Mouse (Mus musculus) neural tube, embryonic 14.5 days (tissue): ENCODE results near the gene Slc2a2. TPM values are rescaled to one million over a fixed set of nuclear protein-coding genes. Genes with fewer than 3 reads are reported as not detected.

Source experiments
- ATAC-seq: fragments of 200-750 bp; cut with Nextera tagmentation; 2 replicates; pipeline ENCODE4 v1.8.0; 2017; ENCODE audit warnings: low read depth, mild to moderate bottlenecking, moderate TSS enrichment, moderate library complexity
- H3K27ac ChIP-seq: fragments of 300-500 bp; sonication (generic); 2 replicates; pipeline ENCODE4 v1.5.1; 2014; ENCODE audit warnings: low read depth, mild to moderate bottlenecking, control low read depth, low read length, moderate library complexity, mixed read lengths
- H3K27me3 ChIP-seq: fragments of 300-500 bp; sonication (generic); 2 replicates; pipeline ENCODE4 v1.6.1; 2014; ENCODE audit warnings: low read length; ENCODE audit not compliant: control insufficient read depth, insufficient read depth
- H3K36me3 ChIP-seq: fragments of 300-500 bp; sonication (generic); 2 replicates; pipeline ENCODE4 v1.6.1; 2014; ENCODE audit warnings: low read length, mixed read lengths; ENCODE audit not compliant: control insufficient read depth, insufficient read depth
- H3K4me1 ChIP-seq: fragments of 300-500 bp; sonication (generic); 2 replicates; pipeline ENCODE4 v1.6.1; 2014; ENCODE audit warnings: low read length; ENCODE audit not compliant: control insufficient read depth, insufficient read depth
- H3K4me2 ChIP-seq: fragments of 300-500 bp; sonication (generic); 2 replicates; pipeline ENCODE4 v1.6.1; 2014; ENCODE audit warnings: mild to moderate bottlenecking, low read depth, low read length, control low read depth
- H3K4me3 ChIP-seq: fragments of 300-500 bp; sonication (generic); 2 replicates; pipeline ENCODE4 v1.5.1; 2014; ENCODE audit warnings: low read depth, low read length, control low read depth, mixed read lengths
- H3K9ac ChIP-seq: fragments of 300-500 bp; sonication (generic); replicated peaks from 2 replicates; pipeline ENCODE4 v1.6.1; 2014; ENCODE audit warnings: low read depth, mild to moderate bottlenecking, control low read depth, low read length, mixed read lengths
- H3K9me3 ChIP-seq: fragments of 300-500 bp; sonication (generic); 2 replicates; pipeline ENCODE4 v1.6.1; 2016; ENCODE audit warnings: low read length; ENCODE audit not compliant: control insufficient read depth
- WGBS: fragments of 180-500 bp; shearing (Covaris S2); extraction: QIAGEN DNeasy Blood & Tissue Kit; methylation state at CpG from one replicate; pipeline ENCODE4 v1.1.7; 2014; 5-methylcytosine and 5-hydroxymethylcytosine counted together
- polyA plus RNA-seq: library from polyadenylated mRNA; unstranded; fragments of >200 nt; fragmentation: Nextera tagmentation; extraction: Ambion mirVana; gene quantifications from 2 replicates; pipeline ENCODE4 v1.2.1, GENCODE M21; 2014

Gene Slc2a2
- polyA plus RNA-seq, 1 experiment from 2014 or later: 0.09 TPM

DNA sequence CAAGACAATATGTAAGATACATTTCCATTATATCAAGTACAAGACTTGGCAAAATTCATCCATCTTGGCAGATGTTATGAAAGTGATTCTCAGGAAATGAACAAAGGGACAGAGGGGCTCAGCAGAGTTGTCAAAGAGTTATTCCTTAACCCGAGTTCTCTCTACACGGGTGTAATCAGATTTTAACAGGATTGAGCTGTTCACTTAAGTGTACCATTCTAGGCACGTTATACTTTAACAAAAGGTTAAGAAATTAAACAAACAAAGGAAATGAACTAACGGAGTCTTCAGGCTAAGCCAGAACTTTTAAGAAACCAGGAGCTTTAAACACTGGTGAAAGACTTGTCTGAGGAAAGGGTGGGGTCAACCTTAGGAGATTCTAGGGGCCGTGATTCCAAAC is 23.5 kb downstream of the Slc2a2 start:
- 78% methylated on average over 5 of the region's 5 CpGs for WGBS
- Histone ChIP-seq H3K27me3 (no peaks in the 10 kb centered on the region), H3K36me3 (no peaks in the 10 kb centered on the region), H3K4me1 (no peaks in the 10 kb centered on the region), H3K4me3 (no peak overlapping the region), H3K9ac (no peak overlapping the region), H3K4me2 (no peak overlapping the region), H3K9me3 (no peaks in the 10 kb centered on the region), H3K27ac (no peak overlapping the region)
- ATAC-seq: no peak

DNA sequence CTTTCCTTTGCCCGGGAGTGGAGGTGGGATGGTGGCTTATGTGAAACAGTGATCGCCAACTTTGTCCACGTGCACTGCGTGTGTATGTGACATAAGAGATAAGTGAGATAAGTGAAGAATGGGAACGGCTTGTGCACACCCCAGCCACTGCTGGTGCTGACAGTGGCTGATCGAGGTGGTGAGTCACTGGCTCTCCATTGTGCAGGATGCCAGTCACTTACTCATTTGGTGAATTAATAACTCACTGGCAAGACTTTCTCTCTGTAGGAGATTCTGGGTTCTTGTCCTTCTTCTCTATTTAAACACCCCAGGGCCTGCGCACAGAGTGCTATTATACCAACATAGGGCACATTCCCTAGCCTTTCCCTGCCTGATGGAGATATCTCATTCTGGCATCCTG is 24.1 kb downstream of the Slc2a2 start:
- Histone ChIP-seq H3K9me3 (no peaks in the 10 kb centered on the region), H3K9ac (no peak overlapping the region), H3K27ac (no peak overlapping the region), H3K36me3 (no peaks in the 10 kb centered on the region), H3K4me3 (no peak overlapping the region), H3K4me2 (no peak overlapping the region), H3K27me3 (no peaks in the 10 kb centered on the region), H3K4me1 (no peaks in the 10 kb centered on the region)
- 91% methylated on average over 7 of the region's 7 CpGs for WGBS
- no peak for ATAC-seq

DNA sequence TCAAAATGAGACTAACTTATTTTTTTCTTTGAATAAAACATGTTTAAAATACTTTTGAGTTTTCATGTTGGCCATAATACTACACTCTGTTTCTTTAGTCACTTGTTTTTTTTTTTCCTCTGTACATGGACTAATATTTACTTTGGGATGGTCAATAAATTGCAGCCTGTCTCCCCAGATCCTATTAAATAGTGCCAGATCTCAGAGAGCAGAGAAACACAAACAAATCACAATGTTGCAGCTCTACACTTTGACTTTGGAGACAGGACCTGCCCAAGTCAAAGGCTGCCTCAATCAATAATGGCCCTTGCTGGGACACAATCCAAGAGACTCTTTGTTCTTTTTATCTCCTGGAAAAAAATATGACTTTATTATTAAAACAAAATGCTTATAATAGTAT is 24.8 kb downstream of the Slc2a2 start:
- Histone ChIP-seq H3K4me3 (no peak overlapping the region), H3K27ac (no peak overlapping the region), H3K9ac (no peak overlapping the region), H3K27me3 (no peaks in the 10 kb centered on the region), H3K36me3 (no peaks in the 10 kb centered on the region), H3K4me1 (no peaks in the 10 kb centered on the region), H3K4me2 (no peak overlapping the region), H3K9me3 (no peaks in the 10 kb centered on the region)
- no peak for ATAC-seq

DNA sequence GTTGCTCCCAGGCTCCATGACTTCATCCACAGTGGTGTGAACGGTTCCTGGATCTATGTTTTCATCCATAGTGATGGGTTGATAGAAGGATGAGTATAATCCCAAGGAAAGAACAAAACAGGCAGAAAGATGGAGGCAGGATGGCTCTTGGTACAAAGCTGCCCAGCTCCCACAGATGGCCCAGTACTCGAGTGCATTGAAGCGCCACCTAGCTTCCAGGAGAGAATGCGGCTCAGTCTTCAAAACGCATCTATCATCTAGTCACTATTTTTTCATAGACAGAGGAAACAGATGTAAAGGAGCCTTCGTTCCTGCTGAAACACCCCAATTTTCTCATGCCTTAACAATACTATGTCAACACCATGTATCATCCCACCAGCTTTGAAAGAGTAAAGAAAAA is 25.8 kb downstream of the Slc2a2 start:
- no peak for ATAC-seq
- Histone ChIP-seq H3K4me1 (no peaks in the 10 kb centered on the region), H3K9ac (no peak overlapping the region), H3K4me3 (no peak overlapping the region), H3K4me2 (no peak overlapping the region), H3K27me3 (no peaks in the 10 kb centered on the region), H3K9me3 (no peaks in the 10 kb centered on the region), H3K36me3 (no peaks in the 10 kb centered on the region), H3K27ac (no peak overlapping the region)
- 64% methylated on average over 6 of the region's 6 CpGs for WGBS

DNA sequence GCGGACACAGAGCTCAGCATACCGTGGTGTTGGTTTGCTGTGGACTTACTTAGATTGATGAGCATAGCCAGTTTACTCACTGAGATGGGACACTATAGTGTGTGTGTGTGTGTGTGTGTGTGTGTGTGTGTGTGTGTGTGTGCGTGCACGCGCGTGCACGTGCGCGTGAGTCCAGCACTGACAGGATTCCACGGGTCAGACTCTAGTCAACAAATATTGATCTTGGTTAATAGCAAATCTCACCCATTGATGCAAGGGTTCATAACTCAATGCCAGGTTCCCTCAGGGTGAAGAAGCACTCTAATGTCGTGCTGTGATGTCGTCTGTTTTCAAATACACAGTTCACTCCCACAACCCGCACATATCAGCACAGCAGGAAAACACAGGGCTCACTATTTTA is 27.5 kb downstream of the Slc2a2 start:
- ATAC-seq: no peak
- Histone ChIP-seq H3K36me3 (no peaks in the 10 kb centered on the region), H3K4me1 (no peaks in the 10 kb centered on the region), H3K9me3 (no peaks in the 10 kb centered on the region), H3K4me3 (no peak overlapping the region), H3K9ac (no peak overlapping the region), H3K27ac (no peak overlapping the region), H3K27me3 (no peaks in the 10 kb centered on the region), H3K4me2 (no peak overlapping the region)
- 85% methylated on average over 13 of the region's 13 CpGs for WGBS

DNA sequence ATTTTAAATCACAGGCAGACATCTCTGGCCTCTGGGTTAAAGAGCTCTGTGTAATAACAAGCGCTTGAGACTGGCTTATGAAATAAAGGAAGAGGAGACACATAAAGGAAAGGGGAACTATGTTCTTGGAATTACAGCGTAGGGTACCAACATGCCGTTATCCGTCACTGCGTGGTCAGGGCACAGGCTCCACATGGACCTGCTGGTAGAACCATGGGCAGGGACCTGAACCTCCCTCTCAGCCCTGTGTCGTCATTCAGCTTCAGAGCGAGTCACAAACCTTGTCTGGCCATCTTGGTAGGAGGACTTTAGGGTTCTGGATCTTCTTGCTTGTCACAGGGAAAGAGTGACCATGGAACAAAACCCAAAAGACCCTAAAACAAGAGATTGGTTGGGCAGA is 28.7 kb downstream of the Slc2a2 start:
- Histone ChIP-seq H3K27ac (no peak overlapping the region), H3K4me3 (no peak overlapping the region), H3K9ac (no peak overlapping the region), H3K9me3 (no peaks in the 10 kb centered on the region), H3K4me2 (no peak overlapping the region), H3K36me3 (no peaks in the 10 kb centered on the region), H3K27me3 (no peaks in the 10 kb centered on the region), H3K4me1 (no peaks in the 10 kb centered on the region)
- ATAC-seq: no peak
- WGBS: 98% methylated on average over 7 of the region's 7 CpGs

DNA sequence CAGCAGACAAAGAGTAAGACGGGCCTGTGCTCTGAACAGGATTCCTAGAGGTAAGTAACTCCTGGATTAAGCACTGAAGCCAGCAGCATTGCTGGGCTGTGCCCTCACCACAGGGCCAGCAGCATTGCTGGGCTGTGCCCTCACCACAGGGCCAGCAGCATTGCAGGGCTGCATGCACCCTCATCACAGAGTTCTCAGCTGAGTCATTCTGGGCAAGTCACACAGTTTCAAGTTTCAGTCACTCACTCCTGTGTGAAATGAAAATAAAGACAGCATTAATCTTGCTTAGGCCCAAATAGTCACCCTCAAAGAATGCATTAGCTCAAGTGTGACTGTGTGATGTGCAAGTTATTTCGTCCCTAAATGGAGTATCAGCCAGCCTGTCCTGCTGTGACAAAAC is 37.0 kb downstream of the Slc2a2 start:
- Histone ChIP-seq H3K4me2 (no peak overlapping the region), H3K4me1 (0 out of 2 replicates have a peak, but pooled peaks cover 2% of the 10 kb centered on the region), H3K4me3 (no peak overlapping the region), H3K9ac (no peak overlapping the region), H3K27me3 (no peaks in the 10 kb centered on the region), H3K9me3 (no peaks in the 10 kb centered on the region), H3K36me3 (no peaks in the 10 kb centered on the region), H3K27ac (no peak overlapping the region)
- no peak for ATAC-seq
- 74% methylated on average over 2 of the region's 2 CpGs for WGBS

DNA sequence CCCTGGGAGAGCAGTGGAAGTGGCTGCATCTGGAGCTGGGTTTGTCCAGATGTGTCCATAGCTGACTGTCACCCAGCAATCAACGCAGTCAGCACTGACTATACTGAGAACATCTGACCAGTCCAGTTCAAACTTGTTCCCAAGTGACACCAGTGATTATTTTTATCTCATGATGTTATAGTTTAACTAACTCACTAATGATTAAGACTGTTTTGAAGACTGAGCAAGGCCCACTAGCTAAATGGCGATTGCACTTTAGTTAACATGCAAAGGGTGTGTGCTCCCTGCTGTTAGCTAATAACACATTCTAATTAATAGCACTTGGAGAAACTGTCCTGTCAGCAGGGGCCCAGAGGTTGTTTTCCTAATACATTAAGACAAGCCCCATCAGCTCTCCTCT is 39.3 kb downstream of the Slc2a2 start:
- Histone ChIP-seq H3K9ac (no peak overlapping the region), H3K9me3 (no peaks in the 10 kb centered on the region), H3K4me1 (0 out of 2 replicates have a peak, but pooled peaks cover 2% of the 10 kb centered on the region), H3K36me3 (no peaks in the 10 kb centered on the region), H3K4me2 (no peak overlapping the region), H3K27ac (no peak overlapping the region), H3K27me3 (no peaks in the 10 kb centered on the region), H3K4me3 (no peak overlapping the region)
- no peak for ATAC-seq
- WGBS: 36% methylated on average over 2 of the region's 2 CpGs

DNA sequence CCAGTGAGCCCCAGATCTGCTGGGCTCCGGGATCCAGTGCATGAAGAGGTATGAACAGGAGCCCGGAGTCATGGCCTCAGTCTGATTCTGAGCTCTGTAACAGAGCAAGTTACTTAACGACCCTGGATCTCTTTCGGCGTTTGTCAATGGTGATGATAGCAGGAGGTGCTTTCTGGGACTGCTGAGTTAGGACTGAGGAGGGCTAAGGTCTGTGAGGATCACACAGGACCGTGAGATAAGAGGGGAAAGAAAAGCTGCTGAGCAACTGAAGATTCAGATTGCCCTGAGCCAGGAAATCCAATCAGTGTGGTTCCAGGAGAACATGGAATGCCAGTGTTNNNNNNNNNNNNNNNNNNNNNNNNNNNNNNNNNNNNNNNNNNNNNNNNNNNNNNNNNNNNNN is 42.6 kb downstream of the Slc2a2 start:
- no peaks in the 10 kb centered on the region for H3K9me3 ChIP-seq
- no peak overlapping the region for H3K9ac ChIP-seq
- H3K36me3 ChIP-seq: no peaks in the 10 kb centered on the region
- no peak overlapping the region for H3K4me2 ChIP-seq
- H3K27ac ChIP-seq: no peak overlapping the region
- WGBS: 23% methylated on average over 6 of the region's 6 CpGs
- H3K27me3 ChIP-seq: no peaks in the 10 kb centered on the region
- ATAC-seq: no peak
- no peak overlapping the region for H3K4me3 ChIP-seq
- H3K4me1 ChIP-seq: 0 out of 2 replicates have a peak, but pooled peaks cover 2% of the 10 kb centered on the region

DNA sequence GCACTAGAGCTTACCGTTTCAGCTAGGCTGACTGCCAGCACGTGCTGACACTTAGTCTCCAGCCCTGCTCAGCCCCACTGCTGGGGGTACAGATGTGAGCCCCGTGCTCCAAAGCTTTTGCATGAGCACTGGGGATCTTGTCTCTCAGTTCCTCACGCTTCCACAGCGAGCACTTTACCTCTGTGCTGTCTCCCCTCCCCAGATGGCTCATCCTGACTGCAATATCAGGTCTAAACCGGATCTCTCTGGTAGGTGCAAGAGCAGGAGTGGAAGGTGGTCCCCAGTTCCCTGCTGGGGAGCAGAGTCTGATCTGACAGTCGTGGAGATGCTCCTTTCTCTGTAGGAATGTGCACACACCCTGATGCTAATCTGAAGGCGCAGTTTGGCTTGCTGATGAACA is 45.5 kb downstream of the Slc2a2 start:
- WGBS: 52% methylated on average over 8 of the region's 8 CpGs
- ATAC-seq: peak; percentile 6; the same call in 1 of the 2 replicates
- H3K9ac ChIP-seq: no peak overlapping the region

More for the DNA sequence above, 45.5 kb downstream of the Slc2a2 start:
- Histone ChIP-seq H3K36me3 (no peaks in the 10 kb centered on the region), H3K9me3 (no peaks in the 10 kb centered on the region), H3K27me3 (no peaks in the 10 kb centered on the region), H3K4me1 (no peaks in the 10 kb centered on the region), H3K4me3 (no peak overlapping the region), H3K4me2 (no peak overlapping the region), H3K27ac (no peak overlapping the region)
